Mouse (Mus musculus) heart, adult 2 months (tissue): ENCODE measurements around the gene Tmem204.

ENCODE experiments used
- CTCF ChIP-seq: fragments of 200-600 bp; IDR thresholded peaks from 2 replicates; pipeline ENCODE4 v1.8.1; 2022; ENCODE audit warnings: antibody characterized with exemption, mild to moderate bottlenecking, moderate library complexity
- EP300 ChIP-seq: fragments of 200-500 bp; IDR thresholded peaks from 2 replicates; pipeline ENCODE4 v1.6.1; 2011; ENCODE audit warnings: low read depth, low read length, control low read depth; ENCODE audit not compliant: insufficient read depth
- POLR2A ChIP-seq: fragments of 200-500 bp; IDR thresholded peaks from 2 replicates; pipeline ENCODE4 v1.6.1; 2011; ENCODE audit warnings: mild to moderate bottlenecking, low read depth, low read length, control low read depth; ENCODE audit not compliant: insufficient read depth

GRCm38 (mm10) chr17:25090450-25090849 is 7.1 kb upstream of the Tmem204 start:
- TF ChIP-seq CTCF (no peak), EP300 (no peak), POLR2A (no peak)
